Mouse (Mus musculus): ENCODE results near the gene Kcng3. TPM values are rescaled to one million over a fixed set of nuclear protein-coding genes. Genes with fewer than 3 reads are reported as not detected.
A peak's percentile ranks its signal among the peaks of the same experiment; 100 is the strongest.

Gene Kcng3
- polyA plus RNA-seq, 1 experiment from 2014 or later, result not detected

- Histone ChIP-seq H3K27ac (ENCODE audit: low read depth, low read length) (no peak overlapping the region), H3K9me3 (ENCODE audit: control insufficient read depth, low read length) (no peaks in the 10 kb centered on the region), H3K9ac (ENCODE audit: low read depth, low read length) (no peak overlapping the region), H3K4me3 (ENCODE audit: low read length) (no peak overlapping the region), H3K4me2 (replicated peaks; ENCODE audit: low read depth, low read length) (no peak overlapping the region), H3K36me3 (ENCODE audit: control insufficient read depth, insufficient read depth, low read length) (no peaks in the 10 kb centered on the region), H3K4me1 (ENCODE audit: control insufficient read depth, insufficient read depth, low read length) (peaks cover 3% of the 10 kb centered on the region; the same call in 1 of the 2 replicates), H3K27me3 (ENCODE audit: control insufficient read depth, insufficient read depth, low read length) (no peaks in the 10 kb centered on the region)
- WGBS, result 74% methylated on average over 8 of the region's 8 CpGs
- ATAC-seq (ENCODE audit: low FRiP score, low TSS enrichment), result peak; percentile 60; the same call in 1 of the 2 replicates
Observed at GRCm38 (mm10) chr17:83594526-83594925, 37.2 kb downstream of the Kcng3 start.

- H3K9me3 ChIP-seq (ENCODE audit: control insufficient read depth, low read length), result peaks cover 5% of the 10 kb centered on the region; the same call in 1 of the 2 replicates
- no peak overlapping the region for H3K4me3 ChIP-seq (ENCODE audit: low read length)
- ATAC-seq (ENCODE audit: low FRiP score, low TSS enrichment), result no peak
- H3K27ac ChIP-seq (ENCODE audit: low read depth, low read length), result no peak overlapping the region
- H3K36me3 ChIP-seq (ENCODE audit: control insufficient read depth, insufficient read depth, low read length), result no peaks in the 10 kb centered on the region
- 51% methylated on average over 10 of the region's 10 CpGs for WGBS
- peaks cover 3% of the 10 kb centered on the region; the same call in 1 of the 2 replicates for H3K4me1 ChIP-seq (ENCODE audit: control insufficient read depth, insufficient read depth, low read length)
- no peaks in the 10 kb centered on the region for H3K27me3 ChIP-seq (ENCODE audit: control insufficient read depth, insufficient read depth, low read length)
- no peak overlapping the region for H3K9ac ChIP-seq (ENCODE audit: low read depth, low read length)
- H3K4me2 ChIP-seq (replicated peaks; ENCODE audit: low read depth, low read length), result no peak overlapping the region
Observed at GRCm38 (mm10) chr17:83593396-83593795, 38.3 kb downstream of the Kcng3 start.

GRCm38 (mm10) chr17:83588663-83589341 lies 42.9 kb downstream of the Kcng3 start:
- H3K27ac ChIP-seq (ENCODE audit: low read depth, low read length), result no peak overlapping the region
- H3K9me3 ChIP-seq (ENCODE audit: control insufficient read depth, low read length), result peaks cover 5% of the 10 kb centered on the region; the same call in 1 of the 2 replicates
- H3K27me3 ChIP-seq (ENCODE audit: control insufficient read depth, insufficient read depth, low read length), result no peaks in the 10 kb centered on the region
- no peak overlapping the region for H3K9ac ChIP-seq (ENCODE audit: low read depth, low read length)
- no peak overlapping the region for H3K4me3 ChIP-seq (ENCODE audit: low read length)
- ATAC-seq (ENCODE audit: low FRiP score, low TSS enrichment), result 0 out of 2 replicates have a peak, but pooled peaks have one; percentile 66
- peaks cover 3% of the 10 kb centered on the region; the same call in 1 of the 2 replicates for H3K4me1 ChIP-seq (ENCODE audit: control insufficient read depth, insufficient read depth, low read length)
- no peaks in the 10 kb centered on the region for H3K36me3 ChIP-seq (ENCODE audit: control insufficient read depth, insufficient read depth, low read length)
- 71% methylated on average over 6 of the region's 6 CpGs for WGBS
- no peak overlapping the region for H3K4me2 ChIP-seq (replicated peaks; ENCODE audit: low read depth, low read length)

GRCm38 (mm10) chr17:83587731-83588130 lies 44.0 kb downstream of the Kcng3 start:
- Histone ChIP-seq H3K27ac (ENCODE audit: low read depth, low read length) (no peak overlapping the region), H3K36me3 (ENCODE audit: control insufficient read depth, insufficient read depth, low read length) (no peaks in the 10 kb centered on the region), H3K4me1 (ENCODE audit: control insufficient read depth, insufficient read depth, low read length) (no peaks in the 10 kb centered on the region), H3K9ac (ENCODE audit: low read depth, low read length) (no peak overlapping the region), H3K9me3 (ENCODE audit: control insufficient read depth, low read length) (peaks cover 5% of the 10 kb centered on the region; the same call in 1 of the 2 replicates), H3K4me2 (replicated peaks; ENCODE audit: low read depth, low read length) (no peak overlapping the region), H3K4me3 (ENCODE audit: low read length) (no peak overlapping the region), H3K27me3 (ENCODE audit: control insufficient read depth, insufficient read depth, low read length) (no peaks in the 10 kb centered on the region)
- ATAC-seq (ENCODE audit: low FRiP score, low TSS enrichment), result no peak
- WGBS, result 95% methylated on average over 8 of the region's 8 CpGs

GRCm38 (mm10) chr17:83582585-83582984 lies 49.1 kb downstream of the Kcng3 start:
- Histone ChIP-seq H3K27ac (ENCODE audit: low read depth, low read length) (no peak overlapping the region), H3K4me1 (ENCODE audit: control insufficient read depth, insufficient read depth, low read length) (no peaks in the 10 kb centered on the region), H3K36me3 (ENCODE audit: control insufficient read depth, insufficient read depth, low read length) (no peaks in the 10 kb centered on the region), H3K27me3 (ENCODE audit: control insufficient read depth, insufficient read depth, low read length) (no peaks in the 10 kb centered on the region), H3K4me3 (ENCODE audit: low read length) (no peak overlapping the region), H3K4me2 (replicated peaks; ENCODE audit: low read depth, low read length) (no peak overlapping the region), H3K9me3 (ENCODE audit: control insufficient read depth, low read length) (no peaks in the 10 kb centered on the region), H3K9ac (ENCODE audit: low read depth, low read length) (no peak overlapping the region)
- ATAC-seq (ENCODE audit: low FRiP score, low TSS enrichment), result no peak
- WGBS, result 71% methylated on average over 2 of the region's 2 CpGs

- Histone ChIP-seq H3K27me3 (ENCODE audit: control insufficient read depth, insufficient read depth, low read length) (no peaks in the 10 kb centered on the region), H3K4me3 (ENCODE audit: low read length) (no peak overlapping the region), H3K4me2 (replicated peaks; ENCODE audit: low read depth, low read length) (no peak overlapping the region), H3K36me3 (ENCODE audit: control insufficient read depth, insufficient read depth, low read length) (no peaks in the 10 kb centered on the region), H3K9ac (ENCODE audit: low read depth, low read length) (no peak overlapping the region), H3K9me3 (ENCODE audit: control insufficient read depth, low read length) (no peaks in the 10 kb centered on the region), H3K4me1 (ENCODE audit: control insufficient read depth, insufficient read depth, low read length) (no peaks in the 10 kb centered on the region), H3K27ac (ENCODE audit: low read depth, low read length) (no peak overlapping the region)
- WGBS, result 96% methylated on average over 5 of the region's 5 CpGs
- no peak for ATAC-seq (ENCODE audit: low FRiP score, low TSS enrichment)
Observed at GRCm38 (mm10) chr17:83580734-83581133, 51.0 kb downstream of the Kcng3 start.

GRCm38 (mm10) chr17:83576810-83577371 lies 54.8 kb downstream of the Kcng3 start:
- Histone ChIP-seq H3K4me2 (replicated peaks; ENCODE audit: low read depth, low read length) (no peak overlapping the region), H3K4me3 (ENCODE audit: low read length) (no peak overlapping the region), H3K27me3 (ENCODE audit: control insufficient read depth, insufficient read depth, low read length) (no peaks in the 10 kb centered on the region), H3K9ac (ENCODE audit: low read depth, low read length) (no peak overlapping the region), H3K9me3 (ENCODE audit: control insufficient read depth, low read length) (no peaks in the 10 kb centered on the region), H3K36me3 (ENCODE audit: control insufficient read depth, insufficient read depth, low read length) (no peaks in the 10 kb centered on the region), H3K4me1 (ENCODE audit: control insufficient read depth, insufficient read depth, low read length) (no peaks in the 10 kb centered on the region), H3K27ac (ENCODE audit: low read depth, low read length) (no peak overlapping the region)
- ATAC-seq (ENCODE audit: low FRiP score, low TSS enrichment), result no peak
- 90% methylated on average over 11 of the region's 11 CpGs for WGBS

- H3K36me3 ChIP-seq (ENCODE audit: control insufficient read depth, insufficient read depth, low read length), result no peaks in the 10 kb centered on the region
- H3K4me3 ChIP-seq (ENCODE audit: low read length), result no peak overlapping the region
- no peaks in the 10 kb centered on the region for H3K9me3 ChIP-seq (ENCODE audit: control insufficient read depth, low read length)
- no peak overlapping the region for H3K4me2 ChIP-seq (replicated peaks; ENCODE audit: low read depth, low read length)
- no peaks in the 10 kb centered on the region for H3K4me1 ChIP-seq (ENCODE audit: control insufficient read depth, insufficient read depth, low read length)
- no peaks in the 10 kb centered on the region for H3K27me3 ChIP-seq (ENCODE audit: control insufficient read depth, insufficient read depth, low read length)
- no peak overlapping the region for H3K27ac ChIP-seq (ENCODE audit: low read depth, low read length)
- WGBS, result 90% methylated on average over 8 of the region's 8 CpGs
- H3K9ac ChIP-seq (ENCODE audit: low read depth, low read length), result no peak overlapping the region
- no peak for ATAC-seq (ENCODE audit: low FRiP score, low TSS enrichment)
Observed at GRCm38 (mm10) chr17:83574615-83575014, 57.1 kb downstream of the Kcng3 start.

- Histone ChIP-seq H3K27me3 (ENCODE audit: control insufficient read depth, insufficient read depth, low read length) (no peaks in the 10 kb centered on the region), H3K36me3 (ENCODE audit: control insufficient read depth, insufficient read depth, low read length) (no peaks in the 10 kb centered on the region), H3K9me3 (ENCODE audit: control insufficient read depth, low read length) (no peaks in the 10 kb centered on the region), H3K4me2 (replicated peaks; ENCODE audit: low read depth, low read length) (no peak overlapping the region), H3K4me1 (ENCODE audit: control insufficient read depth, insufficient read depth, low read length) (no peaks in the 10 kb centered on the region), H3K27ac (ENCODE audit: low read depth, low read length) (no peak overlapping the region), H3K4me3 (ENCODE audit: low read length) (no peak overlapping the region), H3K9ac (ENCODE audit: low read depth, low read length) (no peak overlapping the region)
- ATAC-seq (ENCODE audit: low FRiP score, low TSS enrichment), result no peak
- WGBS, result 67% methylated on average over 6 of the region's 6 CpGs
Observed at GRCm38 (mm10) chr17:83573128-83573527, 58.6 kb downstream of the Kcng3 start.

Data from kidney, embryonic 14.5 days (tissue).